Mouse (Mus musculus) cerebellum, postnatal 14 days (tissue): ENCODE results near the gene Nceh1.
"Not testable (repeated sequence)": the region's sequence is repeated elsewhere in the genome, so short reads cannot be mapped to it uniquely, and the experiment has no call there.

ENCODE experiments used
- DNase-seq, 2 experiments: peaks; one replicate each; pipeline ENCODE4 v3.0.0; 2021; ENCODE audit warnings: mixed read lengths in 2 of 2

Gene Nceh1

DNA sequence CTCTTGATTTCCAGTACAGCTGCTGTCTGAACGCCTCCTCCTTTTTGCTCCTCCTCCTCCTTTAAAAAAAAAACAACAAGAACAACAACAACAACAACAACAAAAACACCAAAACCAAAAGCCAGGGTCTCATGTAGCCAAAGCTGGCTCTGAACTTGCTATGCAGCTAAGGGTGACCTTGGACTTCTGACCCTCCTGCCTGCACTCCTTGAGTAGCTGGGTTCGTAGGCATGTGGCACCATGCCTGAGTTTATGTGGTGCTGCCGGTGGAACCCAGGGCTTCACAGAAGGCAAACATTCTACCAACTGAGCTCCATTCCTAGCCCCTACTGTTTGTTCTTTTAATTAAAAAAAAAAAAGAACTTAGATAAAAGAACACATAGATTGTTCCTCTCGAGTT is 50.6 kb downstream of the Nceh1 start:
- DNase-seq = no peak

DNA sequence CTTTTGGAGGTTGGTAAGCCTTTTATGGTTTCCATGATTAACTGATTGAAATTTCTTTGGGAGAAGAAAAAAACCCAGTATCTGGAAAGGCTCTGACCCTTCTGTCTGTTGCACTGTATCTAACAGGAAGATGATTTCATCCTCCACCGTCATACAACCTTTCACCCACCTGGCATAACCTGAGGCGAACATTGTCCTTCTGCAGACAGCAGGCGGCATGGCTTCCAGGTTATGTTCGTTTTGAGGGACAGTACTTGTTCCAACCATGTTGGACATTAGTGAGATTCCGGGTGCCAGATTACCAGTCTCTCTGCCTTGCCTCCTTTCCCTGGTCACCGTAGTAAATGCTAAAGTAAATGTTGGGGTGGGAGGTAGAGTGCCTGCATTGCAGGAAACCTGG is 51.1 kb downstream of the Nceh1 start:
- DNase-seq = no peak

DNA sequence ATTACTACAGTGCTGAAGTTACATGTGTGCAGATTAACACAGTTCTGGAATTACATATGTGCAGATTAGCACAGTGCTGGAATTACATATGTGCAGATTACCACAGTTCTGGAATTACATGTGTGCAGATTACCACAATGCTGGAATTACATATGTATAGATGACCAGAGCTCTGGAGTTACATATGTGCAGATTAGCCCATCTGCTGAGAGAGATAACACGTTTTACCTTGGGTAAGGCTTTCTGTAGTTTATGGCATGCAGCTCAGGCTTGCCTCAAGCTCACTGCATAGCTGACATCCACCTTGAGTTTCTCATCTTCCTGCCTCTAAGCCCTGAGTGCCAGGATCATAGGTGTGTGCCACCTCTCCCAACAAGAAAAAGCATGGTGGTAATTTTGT is 52.2 kb downstream of the Nceh1 start:
- no peak for DNase-seq

DNA sequence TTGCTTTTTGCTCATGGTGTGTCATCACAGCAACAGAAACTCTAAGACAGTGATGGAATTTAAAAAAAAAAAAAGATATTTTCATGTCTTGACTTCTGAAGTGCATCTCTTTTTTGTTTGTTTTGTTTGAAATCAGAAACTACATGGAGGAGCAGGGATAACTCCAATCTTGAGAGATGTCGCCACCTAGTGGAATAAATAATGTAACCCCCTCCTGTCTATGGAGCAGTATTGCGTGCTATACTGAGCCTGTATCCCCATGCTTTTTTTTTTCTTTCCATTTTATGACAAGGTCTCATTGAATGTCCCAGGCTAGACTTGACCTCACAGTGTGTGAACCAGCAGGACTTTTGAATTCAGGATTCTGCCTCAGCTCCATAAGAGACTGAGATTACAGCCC is 54.5 kb downstream of the Nceh1 start:
- peak; percentile 56 to 65 for DNase-seq

DNA sequence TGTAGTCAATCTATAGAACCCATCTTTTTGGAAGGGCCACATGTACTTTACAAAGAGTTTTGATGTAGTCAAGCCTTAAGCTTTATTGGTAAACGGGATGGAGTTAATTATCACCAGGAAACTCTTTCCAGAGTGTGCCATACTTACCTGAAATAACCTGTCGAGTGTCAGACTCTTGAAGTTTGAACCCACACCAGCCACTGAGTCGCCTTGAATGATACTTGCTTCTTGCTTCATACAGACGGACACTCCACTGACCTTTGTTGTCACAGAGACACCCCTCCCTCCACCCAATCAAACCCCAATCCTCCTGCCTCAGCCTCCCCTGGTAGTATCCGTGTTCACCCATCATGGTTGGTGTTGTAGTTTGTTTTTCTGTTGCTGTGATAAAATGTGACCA is 55.8 kb downstream of the Nceh1 start:
- DNase-seq = no peak

DNA sequence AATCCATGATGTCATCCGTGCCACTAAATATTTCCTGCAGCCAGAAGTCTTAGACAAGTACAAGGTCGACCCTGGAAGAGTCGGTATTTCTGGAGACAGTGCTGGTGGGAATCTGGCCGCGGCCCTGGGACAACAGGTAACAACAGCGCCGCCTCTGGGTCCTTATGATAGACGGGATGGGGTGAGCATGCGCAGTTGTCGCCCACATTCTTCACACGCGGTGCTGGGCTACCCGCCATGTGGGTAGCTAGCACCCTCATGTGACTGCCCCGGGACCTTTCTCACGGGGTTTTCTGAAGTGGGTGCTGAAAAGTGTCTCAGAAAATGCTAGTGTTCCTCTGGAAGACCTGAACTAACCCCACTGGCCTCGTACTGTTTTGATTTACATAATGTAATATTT is 56.8 kb downstream of the Nceh1 start:
- DNase-seq = no peak

DNA sequence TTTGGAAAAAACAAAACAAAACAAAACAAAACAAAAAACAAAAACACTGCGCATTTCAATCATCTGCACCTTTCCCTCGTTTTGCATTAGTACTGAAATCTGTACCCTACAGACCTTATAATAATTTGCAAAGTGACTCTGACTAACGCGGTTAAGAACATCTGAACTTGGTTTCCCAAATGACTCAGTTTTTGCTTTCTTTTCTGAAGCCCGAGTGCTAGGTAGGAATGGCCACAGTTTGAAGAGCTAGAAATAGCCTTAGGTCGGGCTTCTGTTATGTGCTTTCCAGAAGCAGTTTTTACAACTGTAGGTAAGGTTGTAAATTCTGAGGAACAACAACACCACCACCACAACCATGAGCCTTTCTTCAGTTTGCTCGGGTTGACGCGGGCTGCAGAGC is 59.1 kb downstream of the Nceh1 start:
- no peak for DNase-seq

DNA sequence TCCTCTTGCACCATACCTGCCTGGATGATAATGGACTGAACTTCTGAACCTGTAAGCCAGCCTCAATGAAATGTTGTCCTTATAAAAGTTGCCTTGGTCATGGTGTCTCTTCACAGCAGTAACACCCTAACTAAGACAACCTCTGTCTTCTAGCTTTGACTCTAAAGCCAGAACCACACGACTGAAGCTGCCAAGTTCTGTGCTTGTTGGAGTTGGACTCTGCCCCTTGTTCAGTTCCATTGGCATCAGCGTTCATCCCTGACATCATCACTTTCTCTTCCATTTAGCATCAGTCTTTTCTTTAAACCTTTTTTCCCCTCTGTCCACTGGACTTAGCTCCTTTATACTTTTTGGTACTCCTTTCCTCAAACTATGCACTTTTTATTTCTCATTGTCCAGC is 63.4 kb downstream of the Nceh1 start:
- DNase-seq = no peak

DNA sequence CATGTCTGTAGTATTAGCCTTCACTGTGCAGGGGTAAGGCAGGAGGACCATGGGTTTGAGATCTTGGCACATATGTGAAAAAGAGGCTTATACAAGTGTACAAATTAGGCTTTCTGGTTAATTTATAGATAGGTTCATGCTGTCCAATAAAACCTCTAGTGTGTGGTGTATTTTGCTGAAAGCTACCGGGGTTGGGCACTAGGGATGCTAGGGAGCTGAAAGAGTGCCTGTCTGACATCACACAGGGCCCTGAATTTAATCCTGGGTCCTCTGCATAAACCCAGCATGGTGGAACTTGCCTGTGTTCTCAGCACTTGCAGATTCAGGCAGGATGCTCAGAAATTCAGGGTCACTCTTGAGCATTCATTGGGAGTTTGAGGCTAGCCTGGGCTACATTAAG is 65.0 kb downstream of the Nceh1 start:
- no peak for DNase-seq

DNA sequence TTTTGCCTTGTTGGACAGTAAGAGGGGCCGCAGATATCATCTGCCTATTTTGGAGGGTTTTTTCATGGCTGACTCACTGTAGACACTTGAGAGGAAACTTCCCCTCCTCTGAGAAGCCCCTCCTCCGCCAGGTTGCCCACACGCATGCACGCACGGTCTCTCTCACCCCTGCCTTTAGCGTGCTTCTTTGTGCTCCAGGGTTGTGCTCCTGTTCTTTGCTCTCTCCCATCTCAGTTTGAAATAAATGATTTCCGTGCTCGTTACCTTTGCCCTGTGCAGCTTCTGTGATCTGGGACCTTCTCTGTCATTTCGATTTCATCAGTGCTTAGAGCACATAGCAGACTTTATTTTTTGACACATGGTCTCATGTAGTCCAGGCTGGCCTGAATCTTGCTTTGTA is 66.3 kb downstream of the Nceh1 start:
- DNase-seq = no peak

DNA sequence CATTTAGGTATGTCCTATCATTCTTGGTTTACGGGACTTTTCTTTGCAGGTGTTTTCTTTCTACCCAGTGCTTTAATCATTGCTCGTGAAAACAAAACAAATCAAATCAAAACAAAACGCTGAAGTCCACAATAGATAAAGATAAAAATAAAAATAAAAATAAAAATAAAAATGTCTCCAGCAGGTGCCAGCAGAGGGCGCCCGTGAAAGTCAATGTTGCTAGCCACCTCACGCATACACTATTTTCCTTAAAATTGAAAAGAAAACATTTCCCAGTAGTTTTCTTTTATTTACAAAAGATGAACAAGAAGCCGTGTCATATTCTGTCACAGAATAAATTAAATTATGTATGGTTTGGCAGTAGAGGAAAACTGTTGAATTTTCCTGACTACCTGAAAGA is 68.2 kb downstream of the Nceh1 start:
- peak; percentile 9 to 21 for DNase-seq

DNA sequence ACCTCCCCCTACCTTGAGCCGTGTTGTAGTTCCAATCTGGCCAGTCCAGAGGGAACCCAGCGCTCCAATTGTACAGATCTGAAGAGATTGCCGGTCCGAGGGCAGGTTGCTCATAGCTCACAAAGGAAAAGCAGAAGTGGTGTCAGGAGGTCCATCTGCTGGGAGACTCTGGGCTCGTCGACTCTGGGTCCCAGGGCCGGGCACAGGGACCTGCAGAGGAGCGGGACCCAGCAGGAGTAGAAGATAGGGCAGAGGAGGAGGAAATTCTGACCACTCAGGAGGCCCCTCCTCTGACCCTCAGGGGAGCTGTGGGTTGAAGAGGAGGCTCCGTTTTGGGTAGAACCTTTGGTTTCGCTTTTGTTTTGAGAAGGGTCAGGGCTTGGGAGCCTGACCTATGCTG is 75.7 kb downstream of the Nceh1 start:
- DNase-seq = no peak

DNA sequence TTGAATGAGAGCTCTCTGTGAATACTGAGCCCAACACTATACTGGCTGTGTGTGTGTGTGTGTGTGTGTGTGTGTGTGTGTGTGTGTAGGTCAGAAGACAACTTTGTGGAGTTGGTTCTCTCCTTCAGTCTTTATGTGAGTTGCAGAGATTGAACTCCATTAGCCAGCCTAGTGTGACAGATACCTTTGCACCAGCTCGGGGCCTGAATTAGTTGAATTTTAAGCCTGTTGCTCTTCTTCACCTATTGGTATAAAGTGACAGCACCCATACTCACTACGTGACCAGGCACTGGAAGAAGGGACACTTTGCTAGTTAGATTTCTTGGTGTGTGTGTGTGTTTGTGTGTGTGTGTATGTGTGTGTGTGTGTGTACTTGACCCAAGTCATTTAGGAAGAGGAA is 77.6 kb downstream of the Nceh1 start:
- no peak for DNase-seq

DNA sequence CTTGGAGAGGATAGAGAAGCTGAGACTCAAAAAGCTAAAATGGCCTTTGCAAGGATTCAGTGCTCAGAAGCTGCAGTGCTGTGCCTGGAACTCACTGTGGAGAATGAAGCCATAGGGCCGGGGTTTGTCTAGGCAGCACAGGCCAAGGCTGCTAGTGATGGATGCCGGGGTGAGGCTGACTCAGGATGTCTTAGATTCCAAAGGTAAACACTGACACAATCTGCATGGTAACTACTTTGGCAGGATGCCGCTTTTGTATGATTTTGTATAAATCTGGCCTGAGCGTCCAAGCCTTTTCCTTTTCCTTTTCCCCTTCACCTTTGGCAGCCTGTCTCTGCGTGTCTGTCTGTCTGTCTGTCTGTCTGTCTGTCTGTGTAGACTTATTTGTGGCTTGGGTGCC is 84.6 kb downstream of the Nceh1 start:
- no peak for DNase-seq

DNA sequence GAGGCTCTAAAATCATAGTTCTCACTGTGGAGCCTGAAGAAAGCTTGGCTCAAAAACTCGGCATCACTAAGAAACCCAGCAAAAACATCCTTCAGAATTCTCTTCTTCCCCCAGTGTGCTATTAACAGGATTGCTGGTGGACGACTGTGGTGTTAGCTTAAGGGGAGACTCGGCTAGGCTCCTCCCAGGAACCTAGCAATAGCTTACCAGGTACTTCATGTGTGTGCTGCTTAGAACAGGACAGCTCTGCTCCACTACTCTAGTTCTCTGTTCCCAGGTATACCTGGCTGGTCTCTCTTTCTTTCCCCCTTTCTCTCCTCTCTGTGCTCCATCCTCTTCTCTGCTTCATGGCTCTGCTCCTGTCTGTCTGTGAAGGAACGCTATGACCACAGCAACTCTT is 85.1 kb downstream of the Nceh1 start:
- DNase-seq = no peak

DNA sequence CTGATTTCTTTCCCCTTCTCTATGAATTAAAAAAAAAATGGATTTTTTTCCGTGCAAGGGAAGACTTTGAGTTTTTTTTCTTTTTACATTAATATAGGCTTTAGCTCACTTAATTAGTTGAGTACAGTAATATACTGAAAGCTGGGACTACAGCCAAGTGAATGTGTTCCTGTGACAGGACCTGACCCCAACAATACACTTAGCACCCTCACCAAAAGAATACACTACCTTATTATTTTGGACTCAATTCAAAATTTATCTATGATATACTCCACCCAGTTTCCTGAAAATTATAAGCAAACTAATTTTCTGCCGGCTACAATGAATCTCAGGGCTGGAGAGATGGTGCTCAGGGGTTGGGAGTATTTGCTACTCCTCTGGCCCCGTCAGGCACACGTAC is 86.4 kb downstream of the Nceh1 start:
- DNase-seq = no peak

DNA sequence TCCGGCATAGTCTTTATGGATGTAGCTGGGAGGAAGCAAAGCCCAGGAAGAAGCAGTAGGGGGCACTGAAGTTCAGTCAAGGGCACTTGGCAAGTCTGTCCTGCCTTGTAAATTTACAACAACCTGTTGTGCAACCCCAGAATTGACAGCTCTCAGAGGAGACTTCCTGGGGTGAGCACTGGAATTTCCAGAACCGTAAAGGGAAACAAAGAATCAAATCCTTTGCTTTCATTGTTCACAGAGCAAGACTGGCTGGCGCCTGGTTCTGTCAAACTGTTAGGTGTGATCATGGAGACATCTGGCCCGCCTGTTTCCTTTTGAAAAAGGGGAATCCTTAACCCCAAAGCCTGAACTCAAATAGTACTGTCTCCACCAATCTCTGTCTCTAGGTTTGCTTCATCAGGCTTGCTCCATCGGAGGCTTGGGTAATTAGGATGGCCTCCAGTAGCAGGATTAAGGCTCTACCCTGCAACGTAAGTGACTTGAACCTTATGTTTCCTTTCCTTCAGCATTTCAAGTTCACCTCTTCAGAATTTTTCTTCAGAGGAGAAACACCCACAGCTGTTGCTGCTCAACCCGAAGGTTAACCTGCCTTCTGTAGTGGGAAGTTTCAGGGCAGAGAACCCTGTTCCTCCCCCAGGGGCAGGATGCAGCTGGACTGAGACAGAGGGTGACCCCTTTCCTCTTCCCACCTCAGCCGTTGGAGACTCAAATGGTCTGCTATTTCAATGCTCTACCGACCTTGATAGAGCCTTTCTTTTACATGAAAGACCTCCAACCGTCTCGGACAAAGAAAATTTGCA is 87.6 kb downstream of the Nceh1 start:
- DNase-seq = no peak

DNA sequence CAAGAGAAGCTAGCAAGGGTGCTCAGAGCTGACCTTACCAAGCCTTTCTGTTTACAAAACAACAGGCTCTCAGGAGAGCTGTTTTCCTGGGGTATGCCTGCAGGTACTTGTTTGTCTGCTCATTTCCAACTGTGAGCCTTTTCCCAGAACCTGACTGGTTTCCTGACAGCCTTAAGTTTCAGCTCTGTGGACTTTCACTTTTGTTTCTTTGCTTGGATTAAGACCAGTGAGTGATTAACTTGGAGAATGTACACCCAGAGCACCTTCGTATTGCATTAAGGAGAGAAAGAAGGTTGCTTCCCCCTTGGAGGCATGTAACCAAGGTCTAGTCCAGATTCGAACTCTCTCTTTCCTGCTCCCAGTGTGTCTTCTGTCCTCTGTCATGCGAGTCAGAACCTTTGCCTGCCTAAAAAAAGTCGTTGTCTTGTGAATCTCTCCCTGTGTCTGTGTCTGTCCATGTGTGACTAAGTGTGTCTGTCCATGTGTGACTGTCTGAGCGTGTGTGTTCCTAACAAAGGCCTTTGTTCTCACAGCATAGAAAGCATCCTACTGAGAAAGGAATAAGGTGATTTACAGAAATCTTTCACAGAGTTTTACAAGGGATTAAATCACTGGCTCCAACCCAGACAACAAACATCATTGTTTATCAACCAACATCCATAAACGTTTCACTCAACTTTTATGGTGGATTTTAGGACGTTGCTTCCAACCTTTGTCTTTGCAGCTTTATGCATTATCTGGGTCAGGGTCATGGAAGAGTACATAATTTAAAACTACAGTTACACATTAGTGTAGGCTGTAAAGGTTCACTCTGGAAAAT is 90.4 kb downstream of the Nceh1 start:
- no peak for DNase-seq

DNA sequence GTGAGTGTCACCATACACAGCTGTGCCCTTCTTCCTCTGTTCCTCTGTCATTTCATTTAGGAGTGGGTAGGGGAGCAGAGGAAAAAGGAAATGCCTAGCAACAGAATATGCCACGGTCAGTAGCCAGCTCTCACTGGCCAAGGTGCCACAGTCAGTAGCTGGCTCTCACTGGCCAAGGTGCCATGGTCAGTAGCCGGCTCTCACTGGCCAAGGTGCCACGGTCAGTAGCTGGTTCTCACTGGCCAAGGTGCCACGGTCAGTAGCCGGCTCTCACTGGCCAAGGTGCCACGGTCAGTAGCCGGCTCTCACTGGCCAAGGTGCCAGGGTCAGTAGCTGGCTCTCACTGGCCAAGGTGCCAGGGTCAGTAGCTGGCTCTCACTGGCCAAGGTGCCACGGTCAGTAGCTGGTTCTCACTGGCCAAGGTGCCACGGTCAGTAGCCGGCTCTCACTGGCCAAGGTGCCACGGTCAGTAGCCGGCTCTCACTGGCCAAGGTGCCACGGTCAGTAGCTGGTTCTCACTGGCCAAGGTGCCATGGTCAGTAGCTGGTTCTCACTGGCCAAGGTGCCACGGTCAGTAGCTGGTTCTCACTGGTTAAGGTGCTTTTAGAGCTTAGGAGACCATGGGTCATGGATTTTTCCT is 96.6 kb downstream of the Nceh1 start:
- not testable (repeated sequence) for DNase-seq

DNA sequence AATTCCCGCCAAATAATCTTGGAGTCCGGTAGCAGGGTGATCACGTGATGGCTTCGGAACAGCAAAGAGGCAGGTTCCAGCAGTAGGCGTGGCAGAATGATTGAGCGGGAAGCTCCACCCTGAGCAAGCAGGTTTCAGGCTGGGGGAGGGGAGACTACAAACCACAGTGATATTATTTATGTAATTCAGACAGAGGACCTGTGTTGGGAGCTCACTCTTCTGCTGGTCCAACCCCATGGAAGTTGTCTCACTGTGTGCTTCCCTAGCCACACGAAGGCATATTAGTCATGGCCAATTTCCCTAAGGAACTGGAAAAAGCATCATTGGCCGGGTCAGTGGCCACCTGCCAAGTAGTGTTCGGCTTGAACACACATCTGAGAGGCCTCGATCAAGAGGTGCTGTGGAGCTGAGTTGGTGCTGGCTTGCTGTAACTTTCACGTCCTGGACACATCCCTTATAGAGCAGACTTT is 97.5 kb downstream of the Nceh1 start:
- DNase-seq = peak in 1 of 2 experiments; percentile 15

DNA sequence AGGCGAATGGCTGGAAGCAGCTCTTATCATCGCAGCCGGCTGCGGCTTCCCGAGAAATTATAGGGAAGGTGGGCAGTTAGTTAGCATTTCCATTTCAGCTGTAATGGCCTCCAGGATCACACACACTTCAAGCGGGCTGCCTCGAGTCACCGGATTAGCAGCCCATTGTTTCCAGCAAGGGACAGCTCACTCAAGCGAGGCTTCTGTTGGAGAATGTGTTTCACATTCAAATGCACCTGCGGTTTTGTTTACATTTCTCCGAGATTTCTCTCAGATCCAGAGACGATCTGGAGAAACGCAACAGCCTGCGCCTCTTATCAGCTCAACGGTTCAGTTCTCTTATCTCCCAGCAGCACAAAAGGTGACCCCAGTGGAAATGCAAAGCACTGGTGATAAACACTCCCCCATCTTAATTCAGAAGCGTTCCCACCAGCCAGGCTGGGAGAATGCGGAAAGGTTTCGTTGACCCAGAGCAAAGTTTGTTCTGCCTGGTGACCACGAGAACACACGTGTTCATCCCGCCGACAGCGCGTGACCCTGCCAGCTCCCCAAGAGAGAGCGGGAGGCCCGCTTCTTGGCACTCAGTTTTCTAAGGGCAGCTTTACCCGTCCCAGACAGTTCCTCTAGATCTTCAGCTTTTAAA is 100.4 kb downstream of the Nceh1 start:
- peak; percentile 11 to 19 for DNase-seq

DNA sequence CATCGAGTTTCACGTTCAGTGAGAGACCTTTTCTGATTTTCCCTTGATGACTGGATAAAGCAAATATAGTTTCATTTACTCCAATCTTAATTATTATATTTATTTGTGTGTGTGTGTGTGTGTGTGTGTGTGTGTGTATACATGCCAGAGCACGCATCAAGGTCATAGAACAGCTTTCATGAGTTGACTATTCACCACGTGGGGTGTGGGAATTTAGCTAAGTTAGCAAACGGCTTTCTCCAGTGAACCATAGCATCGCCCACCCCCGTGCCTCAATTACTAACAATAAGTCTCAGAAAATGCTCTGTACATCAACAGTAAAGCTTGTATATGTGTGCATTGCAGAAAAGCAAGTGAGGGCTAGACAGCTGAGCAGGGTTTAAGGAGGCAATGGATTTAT is 101.0 kb downstream of the Nceh1 start:
- no peak for DNase-seq

DNA sequence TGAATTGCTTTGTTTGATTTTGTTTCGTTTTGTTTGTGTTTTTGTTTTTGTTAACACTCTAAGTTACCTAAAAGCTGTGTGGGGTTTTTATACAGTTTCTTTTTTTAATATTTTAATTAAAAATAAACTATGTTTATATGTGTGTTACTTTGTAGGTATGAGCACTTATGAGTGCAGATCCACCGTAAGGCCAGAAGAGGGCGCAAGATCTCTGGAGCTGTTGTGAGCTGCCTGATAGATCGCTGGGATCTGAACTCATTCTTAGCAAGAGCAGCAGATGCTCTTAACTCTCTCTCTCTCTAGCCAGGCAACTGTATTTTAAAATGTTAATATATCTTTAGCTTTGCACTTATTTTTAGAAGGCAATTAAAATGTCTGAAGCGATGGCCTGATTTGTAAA is 101.5 kb downstream of the Nceh1 start:
- DNase-seq = peak in 1 of 2 experiments; percentile 37
